Mouse (Mus musculus) activated CD4-positive, CD25-positive, alpha-beta regulatory T cell, adult 9 weeks (primary cell): Measurements from ENCODE around the gene Mier3. TPM values are rescaled to one million over a fixed set of nuclear protein-coding genes. Genes with fewer than 3 reads are reported as not detected.

Experiments used
- polyA plus RNA-seq: library from polyadenylated mRNA; unstranded; fragments of 100-300 nt; shearing (Covaris generic); gene quantifications from one replicate; pipeline ENCODE4 v1.2.1, GENCODE M21; 2017

The Mier3 gene
- 14.5 TPM for polyA plus RNA-seq

GRCm38 (mm10) chr13:111680679-111681078 is at the start of gene Mier3:
Gene Mier3, plus strand, starts transcription at chr13:111680979.

Other genes starting within 250 kb of the Mier3 start
- gene Gpbp1, start 190.9 kb upstream of the Mier3 start, polyA plus RNA-seq, result 175 TPM
- not detected for gene Gm49496, start 131.0 kb upstream of the Mier3 start, polyA plus RNA-seq
- not detected for gene Gm10198, start 88.2 kb upstream of the Mier3 start, polyA plus RNA-seq
- gene Map3k1, start 128.0 kb downstream of the Mier3 start, polyA plus RNA-seq, result 20.7 TPM